Mouse (Mus musculus) monocyte, adult 5-6 weeks (primary cell): ENCODE measurements around the gene Ino80. TPM values are rescaled to one million over a fixed set of nuclear protein-coding genes. Genes with fewer than 3 reads are reported as not detected.

Source experiments
- ATAC-seq: fragments of 153-309, 156-312 bp; replicated peaks from 2 replicates; pipeline ENCODE4 v1.8.0; 2017; ENCODE audit warnings: mild to moderate bottlenecking; ENCODE audit not compliant: low TSS enrichment, insufficient number of reproducible peaks, severe bottlenecking, poor library complexity, low FRiP score
- total RNA-seq: library from RNA; stranded (forward); fragments of 200-1000, 200-491, 200-594 nt; gene quantifications from 3 replicates; pipeline ENCODE4 v1.2.3, GENCODE M21; 2017

The Ino80 gene
- total RNA-seq, 1 experiment from 2014 or later = 24.8 TPM

DNA sequence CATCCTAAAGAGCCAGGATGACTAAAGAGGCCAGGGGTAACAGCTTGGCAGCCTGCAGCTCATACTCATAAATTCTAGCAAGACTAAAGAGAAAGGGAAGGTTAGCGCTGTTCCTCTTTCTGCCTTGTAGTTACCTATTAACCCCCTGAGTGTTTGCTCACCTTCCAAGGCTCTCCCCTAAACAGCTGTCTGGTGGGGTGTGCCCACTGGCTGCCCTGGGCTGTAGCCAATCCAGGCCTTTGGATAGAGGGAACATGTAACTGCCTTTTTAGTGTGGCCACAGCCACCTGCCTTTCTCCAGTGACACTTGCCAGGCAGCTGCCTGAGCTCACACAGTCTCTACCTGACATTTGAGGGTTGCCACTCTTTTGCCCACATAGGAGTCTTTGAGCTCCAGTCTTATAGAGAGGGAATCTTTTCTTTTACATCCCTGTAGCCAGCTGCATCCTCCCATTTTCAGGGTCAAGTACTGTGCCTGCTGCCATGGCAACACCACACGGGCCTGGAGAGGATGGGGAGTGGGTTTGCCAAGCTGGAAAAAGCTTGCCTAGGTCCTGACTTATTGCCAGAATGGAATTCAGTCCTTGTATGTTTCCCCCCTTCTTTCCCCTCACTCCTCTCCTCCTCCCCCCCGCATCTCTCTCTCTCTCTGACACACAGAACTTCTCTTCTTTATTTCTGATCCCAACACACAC, 148.2 kb downstream of the Ino80 start:
- no peak for ATAC-seq

DNA sequence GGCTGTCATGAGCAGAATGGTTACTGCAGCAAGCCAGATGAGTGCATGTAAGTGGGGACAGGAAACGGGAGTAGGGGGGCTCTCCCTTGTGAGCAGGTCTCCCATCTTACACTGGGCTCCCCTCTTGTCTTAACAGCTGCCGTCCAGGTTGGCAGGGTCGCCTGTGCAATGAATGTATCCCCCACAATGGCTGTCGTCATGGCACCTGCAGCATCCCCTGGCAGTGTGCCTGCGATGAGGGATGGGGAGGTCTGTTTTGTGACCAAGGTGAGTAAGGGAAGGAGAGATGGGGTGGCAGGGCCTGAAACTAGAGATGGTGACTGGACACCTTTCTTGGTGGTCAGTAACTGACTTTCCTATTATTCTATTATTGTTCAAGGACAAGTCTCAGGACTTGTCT, 148.9 kb downstream of the Ino80 start:
- ATAC-seq = no peak

DNA sequence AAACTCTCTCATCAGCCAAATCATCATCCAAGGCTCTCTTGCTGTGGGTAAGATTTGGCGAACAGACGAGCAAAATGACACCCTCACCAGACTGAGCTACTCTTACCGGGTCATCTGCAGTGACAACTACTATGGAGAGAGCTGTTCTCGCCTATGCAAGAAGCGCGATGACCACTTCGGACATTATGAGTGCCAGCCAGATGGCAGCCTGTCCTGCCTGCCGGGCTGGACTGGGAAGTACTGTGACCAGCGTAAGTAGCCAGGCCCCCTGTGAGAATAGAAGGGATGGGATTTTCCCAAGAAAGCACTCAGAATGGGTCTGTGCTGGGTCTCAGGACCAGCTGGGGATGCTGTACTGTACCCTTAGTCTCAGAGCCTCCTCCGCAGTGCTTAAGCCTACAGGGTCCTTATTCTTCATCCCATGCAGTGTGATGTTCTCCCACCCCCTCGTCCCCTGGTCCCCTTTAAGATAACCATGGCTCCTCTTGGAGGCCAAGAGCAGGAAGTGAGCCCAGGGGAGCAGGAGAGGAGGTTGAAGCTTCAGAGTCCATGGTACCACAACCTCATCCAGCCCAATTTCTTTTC, 149.5 kb downstream of the Ino80 start:
- ATAC-seq = no peak

DNA sequence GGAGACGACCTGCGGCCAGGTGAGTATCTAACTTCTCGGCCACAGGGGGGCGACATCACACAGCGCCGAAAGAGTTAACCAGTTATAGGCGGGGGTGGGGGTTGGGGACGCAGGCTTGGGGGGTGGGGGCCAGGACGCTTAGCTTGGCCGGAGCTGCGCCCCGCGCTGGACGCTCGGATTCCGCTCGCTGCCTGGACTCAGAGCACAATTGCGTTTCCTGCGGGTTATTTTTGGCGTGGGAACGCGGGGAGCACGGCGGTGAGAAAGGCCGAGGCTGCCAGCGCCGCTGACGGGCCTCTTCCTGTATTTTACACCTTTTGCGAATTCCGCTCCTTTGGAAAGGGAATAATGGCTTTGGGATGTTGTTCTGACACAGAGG, 150.4 kb downstream of the Ino80 start:
- no peak for ATAC-seq

DNA sequence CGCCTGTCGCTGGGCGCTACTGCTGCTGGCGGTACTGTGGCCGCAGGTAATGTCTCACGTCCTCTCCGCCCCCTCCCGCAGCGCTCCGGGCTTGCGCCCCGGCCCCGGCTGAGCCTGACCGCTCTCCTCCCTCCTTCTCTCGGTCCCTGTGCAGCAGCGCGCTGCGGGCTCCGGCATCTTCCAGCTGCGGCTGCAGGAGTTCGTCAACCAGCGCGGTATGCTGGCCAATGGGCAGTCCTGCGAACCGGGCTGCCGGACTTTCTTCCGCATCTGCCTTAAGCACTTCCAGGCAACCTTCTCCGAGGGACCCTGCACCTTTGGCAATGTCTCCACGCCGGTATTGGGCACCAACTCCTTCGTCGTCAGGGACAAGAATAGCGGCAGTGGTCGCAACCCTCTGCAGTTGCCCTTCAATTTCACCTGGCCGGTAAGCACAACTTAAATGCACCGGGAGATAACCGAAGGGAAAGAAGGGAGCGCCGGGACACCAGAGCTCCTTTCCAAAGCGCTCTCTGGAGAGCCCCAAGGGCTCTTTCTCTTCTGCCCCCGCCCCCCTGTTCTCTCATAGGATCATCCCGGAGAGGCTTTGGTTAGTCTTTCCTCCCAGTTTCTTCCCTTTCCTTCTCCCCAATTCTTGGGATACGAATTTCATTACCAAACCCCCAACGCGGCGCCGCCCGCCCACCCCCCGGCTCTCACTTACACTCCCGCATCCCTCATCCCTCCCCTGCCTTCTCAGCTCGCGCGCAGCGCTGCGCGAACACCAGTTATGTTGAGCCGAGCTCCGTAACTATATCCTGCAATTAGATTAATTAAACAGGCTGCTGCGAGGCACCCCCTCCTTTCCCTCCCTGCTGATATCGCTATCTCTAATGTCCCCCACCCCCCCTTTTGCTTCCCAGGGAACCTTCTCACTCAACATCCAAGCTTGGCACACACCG, 151.1 kb downstream of the Ino80 start:
- no peak for ATAC-seq

DNA sequence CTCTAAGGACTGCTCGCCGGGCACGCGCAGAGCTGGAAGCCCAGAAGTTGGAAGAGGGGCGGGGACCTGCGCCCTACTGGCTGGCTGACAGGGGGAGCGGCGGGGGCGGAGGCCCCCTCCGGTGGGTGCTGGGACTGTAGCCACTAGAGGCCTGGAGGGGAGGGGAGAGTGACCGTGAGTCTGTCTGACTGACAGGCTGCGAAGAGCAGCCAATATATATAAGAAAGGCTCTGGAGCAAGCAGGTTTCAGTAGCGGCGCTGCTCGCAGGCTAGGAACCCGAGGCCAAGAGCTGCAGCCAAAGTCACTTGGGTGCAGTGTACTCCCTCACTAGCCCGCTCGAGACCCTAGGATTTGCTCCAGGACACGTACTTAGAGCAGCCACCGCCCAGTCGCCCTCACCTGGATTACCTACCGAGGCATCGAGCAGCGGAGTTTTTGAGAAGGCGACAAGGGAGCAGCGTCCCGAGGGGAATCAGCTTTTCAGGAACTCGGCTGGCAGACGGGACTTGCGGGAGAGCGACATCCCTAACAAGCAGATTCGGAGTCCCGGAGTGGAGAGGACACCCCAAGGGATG, 151.8 kb downstream of the Ino80 start, which contains the start of gene Dll4:
Gene Dll4, plus strand, starts transcription at position 217 of the 576 bp plus-strand sequence.
- no peak for ATAC-seq

DNA sequence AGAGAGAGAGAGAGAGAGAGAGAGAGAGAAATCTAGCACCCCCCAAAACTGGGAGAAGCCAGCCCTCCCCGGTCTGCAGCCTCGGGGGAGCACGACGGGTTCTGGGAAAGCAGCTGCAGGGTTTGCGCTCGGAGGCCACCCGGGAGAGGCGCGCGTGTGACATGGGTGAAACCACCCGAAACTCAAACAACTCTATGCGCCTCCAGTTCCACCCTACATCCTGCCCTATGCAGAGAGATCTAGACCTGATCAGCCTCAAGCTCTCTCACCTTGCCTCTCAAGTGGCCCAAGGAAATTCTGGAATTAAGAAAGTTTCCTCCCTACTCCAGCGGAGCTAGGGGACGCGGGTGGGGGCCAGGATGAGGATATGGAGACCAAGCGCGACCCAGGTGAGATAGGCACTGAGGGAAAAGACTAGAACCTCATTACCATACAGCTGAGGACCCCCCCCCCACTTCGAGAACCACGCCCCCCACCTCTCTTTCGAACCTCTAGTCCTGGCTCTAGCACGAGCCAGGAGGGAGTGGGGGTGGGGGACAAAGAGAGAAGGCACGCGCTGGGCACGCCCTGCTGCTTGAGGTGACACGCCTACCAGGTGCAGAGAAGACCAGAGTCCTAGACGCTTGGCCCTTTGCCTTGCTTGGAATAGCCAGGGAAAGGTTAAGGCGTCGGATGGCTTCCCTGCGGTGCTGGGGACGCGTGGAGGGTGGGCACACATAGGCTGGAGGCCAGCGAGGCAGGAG, 152.7 kb downstream of the Ino80 start:
- no peak for ATAC-seq

DNA sequence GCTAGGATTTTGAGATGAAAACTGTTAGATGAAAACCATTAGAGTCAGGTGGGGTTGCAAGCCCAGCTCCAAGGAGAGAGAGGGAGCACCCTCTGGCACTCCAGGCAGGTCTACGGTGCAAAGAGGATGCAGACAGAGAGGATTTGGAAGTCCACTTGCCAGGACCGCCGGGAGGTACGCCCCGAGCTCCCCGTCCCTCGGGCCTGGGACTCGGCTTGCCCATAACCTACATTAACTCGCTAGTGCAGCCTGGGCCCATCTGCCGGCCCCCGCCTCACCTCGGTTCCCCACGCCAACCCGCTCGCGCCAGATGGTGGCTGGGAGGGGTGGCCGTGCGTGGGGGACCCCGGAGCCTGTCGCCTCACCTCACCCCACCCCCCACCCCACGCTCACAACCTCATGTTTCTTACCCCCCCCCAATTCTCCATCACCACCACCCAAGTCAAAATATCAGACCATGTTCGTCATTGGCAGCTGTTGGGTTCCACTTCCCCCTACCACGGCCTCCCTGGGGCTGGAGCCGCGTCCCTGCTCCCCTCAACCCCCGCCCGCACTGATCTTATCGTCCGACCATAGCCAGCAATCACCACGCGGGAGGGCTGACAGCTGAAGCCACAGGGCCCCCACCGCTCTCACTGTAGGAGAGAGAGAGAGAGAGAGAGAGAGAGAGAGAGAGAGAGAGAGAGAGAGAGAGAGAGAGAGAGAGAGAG, 153.5 kb downstream of the Ino80 start:
- no peak for ATAC-seq

Other genes with a start within 250 kb of the Ino80 start
- not detected in 3 replicates for gene Ppp1r14d, start 247.8 kb downstream of the Ino80 start, total RNA-seq
- 1.5 TPM in 1 of 3 replicates, not detected in the others for gene Spint1, start 240.3 kb downstream of the Ino80 start, total RNA-seq
- 0.48 TPM in 1 of 3 replicates, not detected in the others for gene Rhov, start 206.4 kb downstream of the Ino80 start, total RNA-seq
- gene Vps18, start 188.9 kb downstream of the Ino80 start, total RNA-seq = 20.7 to 33.0 TPM (median 21.1 TPM) in 3 replicates
- 0.19 to 0.85 TPM in 2 of 3 replicates, not detected in the other for gene Dll4, start 151.9 kb downstream of the Ino80 start, total RNA-seq
- gene Chac1, start 126.5 kb downstream of the Ino80 start, total RNA-seq = 0.49 TPM in 1 of 3 replicates, not detected in the others
- 0.87 TPM in 1 of 3 replicates, not detected in the others for gene Exd1, start 69.9 kb upstream of the Ino80 start, total RNA-seq
- gene Chp1, start 70.0 kb upstream of the Ino80 start, total RNA-seq = 78.2 to 92.9 TPM (median 91.0 TPM) in 3 replicates
- gene Nusap1, start 140.6 kb upstream of the Ino80 start, total RNA-seq = 0.67 to 2.8 TPM (median 1.3 TPM) in 3 replicates
- 0.67 to 1.1 TPM in 2 of 3 replicates, not detected in the other for gene Oip5, start 140.8 kb upstream of the Ino80 start, total RNA-seq
- gene Ndufaf1, start 185.1 kb upstream of the Ino80 start, total RNA-seq = 8.3 to 19.7 TPM (median 14.0 TPM) in 3 replicates
- gene Rtf1, start 197.4 kb upstream of the Ino80 start, total RNA-seq = 30.6 to 44.2 TPM (median 35.3 TPM) in 3 replicates